Mouse (Mus musculus): ENCODE results near the gene Jmjd8.

DNA sequence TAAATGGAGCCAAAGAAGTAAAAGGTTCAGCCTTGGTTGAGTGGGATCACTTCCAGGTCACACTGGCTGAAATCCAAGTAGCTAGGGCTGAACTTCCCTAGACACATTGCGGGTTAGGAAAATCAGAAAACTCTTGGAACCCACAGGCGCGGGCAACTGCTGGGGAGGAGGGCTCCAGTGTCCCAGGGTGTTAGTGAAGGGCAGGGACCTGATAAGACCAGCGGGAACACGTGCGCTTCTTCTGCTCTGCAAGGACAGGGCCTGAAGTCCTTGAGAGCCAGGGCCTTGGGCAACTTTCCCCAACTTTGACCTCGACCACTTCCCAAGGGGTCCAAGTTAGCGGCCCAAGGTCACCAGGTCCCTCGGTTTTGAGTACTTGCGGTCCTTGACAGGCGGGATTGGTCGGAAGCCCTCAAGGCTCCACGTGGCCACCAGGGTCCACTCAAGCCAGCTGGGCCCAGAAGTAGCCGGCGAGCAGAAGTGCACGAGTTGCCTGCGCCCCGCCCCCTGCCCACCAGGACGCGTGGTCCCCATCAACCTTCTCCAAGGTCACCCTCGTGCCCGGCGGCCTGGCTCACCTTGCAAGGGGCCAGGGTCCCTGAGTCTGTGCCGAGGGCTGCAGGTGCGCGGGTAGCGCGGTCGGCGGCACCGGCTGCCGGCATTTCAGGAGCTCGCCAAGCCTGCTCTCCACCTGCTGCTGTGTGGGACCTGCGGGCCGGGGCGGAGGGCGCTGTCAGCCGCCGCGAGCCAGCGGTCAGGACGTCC lies 39.4 kb downstream of the Jmjd8 start:
- TF ChIP-seq CTCF (IDR thresholded peaks at IDR 0.05; ENCODE audit: insufficient read depth, low read depth, low read length) (0 out of 2 replicates have a peak, but pooled peaks have one; percentile 3), POLR2A (IDR thresholded peaks at IDR 0.05; ENCODE audit: insufficient read depth, low read depth, low read length) (no peak)

Data from olfactory bulb, adult 2 months (tissue).